Mouse (Mus musculus) left cerebral cortex, adult 8-10 months (tissue): ENCODE measurements around the gene Isg20l2. TPM values are rescaled to one million over a fixed set of nuclear protein-coding genes. Genes with fewer than 3 reads are reported as not detected.

Experiments
- DNase-seq, 2 experiments: peaks; one replicate each; pipeline ENCODE4 v3.0.0; 2022; ENCODE audit warnings: low spot score in 2 of 2
- total RNA-seq, 4 experiments: library from RNA; stranded (reverse); gene quantifications; 2 replicates each; pipeline ENCODE4 v1.2.4; 2022

The Isg20l2 gene
- total RNA-seq, 4 experiments from 2014 or later: 13.8 to 14.5 (median 14.1) TPM

- no peak for DNase-seq
Measured at GRCm38 (mm10) chr3:87973593-87974380, 43.7 kb downstream of the Isg20l2 start.

- no peak for DNase-seq
Measured at GRCm38 (mm10) chr3:87974381-87974987, 44.4 kb downstream of the Isg20l2 start.

GRCm38 (mm10) chr3:87979493-87979892, 49.4 kb downstream of the Isg20l2 start:
- no peak for DNase-seq

- no peak for DNase-seq
Measured at GRCm38 (mm10) chr3:87980085-87980484, 50.0 kb downstream of the Isg20l2 start.

- DNase-seq: no peak
Measured at GRCm38 (mm10) chr3:87980728-87981127, 50.6 kb downstream of the Isg20l2 start.

GRCm38 (mm10) chr3:87981214-87981760, 51.2 kb downstream of the Isg20l2 start:
- DNase-seq: no peak

- DNase-seq: no peak
Measured at GRCm38 (mm10) chr3:87981894-87982835, 52.1 kb downstream of the Isg20l2 start.

- DNase-seq: no peak
Measured at GRCm38 (mm10) chr3:87982836-87983601, 52.9 kb downstream of the Isg20l2 start.

- no peak for DNase-seq
Measured at GRCm38 (mm10) chr3:87983627-87984026, 53.5 kb downstream of the Isg20l2 start.

- no peak for DNase-seq
Measured at GRCm38 (mm10) chr3:87984094-87984493, 54.0 kb downstream of the Isg20l2 start.

- no peak for DNase-seq
Measured at GRCm38 (mm10) chr3:87985505-87986320, 55.6 kb downstream of the Isg20l2 start.

- DNase-seq: peak; percentile 79 to 83
Measured at GRCm38 (mm10) chr3:87986868-87987267, 56.8 kb downstream of the Isg20l2 start.

GRCm38 (mm10) chr3:87987633-87988032, 57.5 kb downstream of the Isg20l2 start:
- DNase-seq: no peak

GRCm38 (mm10) chr3:87988068-87988467, 58.0 kb downstream of the Isg20l2 start:
- DNase-seq: no peak

GRCm38 (mm10) chr3:87989935-87990334, 59.8 kb downstream of the Isg20l2 start:
- no peak for DNase-seq

Other genes starting within 250 kb of the Isg20l2 start
- 1 to 10 TPM in 2 of 4 experiments, under 1 TPM in 2; 0.57 to 2.5 (median 1.3) TPM for gene Lrrc71, start 181.7 kb upstream of the Isg20l2 start, total RNA-seq
- 1 to 10 TPM; 1.9 to 3.0 (median 2.5) TPM for gene Ntrk1, start 135.2 kb upstream of the Isg20l2 start, total RNA-seq
- 1 to 10 TPM in 2 of 4 experiments, under 1 TPM in 2; 0.66 to 1.6 (median 1.1) TPM for gene Insrr, start 133.4 kb upstream of the Isg20l2 start, total RNA-seq
- 10 to 100 TPM in 1 of 4 experiments, 1 to 10 TPM in 3; 8.3 to 10.1 (median 9.5) TPM for gene Pear1, start 106.0 kb upstream of the Isg20l2 start, total RNA-seq
- gene Sh2d2a, start 83.6 kb upstream of the Isg20l2 start, total RNA-seq: not detected
- 10 to 100 TPM; 57.8 to 60.1 (median 58.8) TPM for gene Prcc, start 44.7 kb upstream of the Isg20l2 start, total RNA-seq
- gene Hdgf, start 24.0 kb upstream of the Isg20l2 start, total RNA-seq: 100 to 1,000 TPM; 144 to 158 (median 146) TPM
- gene Mrpl24, start 10.8 kb upstream of the Isg20l2 start, total RNA-seq: 10 to 100 TPM; 49.9 to 59.6 (median 50.5) TPM
- gene Rrnad1, start 403 bp downstream of the Isg20l2 start, total RNA-seq: 10 to 100 TPM; 17.4 to 23.4 (median 20.6) TPM
- gene Crabp2, start 18.4 kb downstream of the Isg20l2 start, total RNA-seq: 1 to 10 TPM; 4.9 to 6.5 (median 5.9) TPM
- gene Nes, start 40.8 kb downstream of the Isg20l2 start, total RNA-seq: 1 to 10 TPM; 4.0 to 5.5 (median 5.2) TPM
- 100 to 1,000 TPM; 230 to 238 (median 233) TPM for gene Bcan, start 69.9 kb downstream of the Isg20l2 start, total RNA-seq
- gene Hapln2, start 97.3 kb downstream of the Isg20l2 start, total RNA-seq: 10 to 100 TPM; 23.0 to 35.7 (median 32.1) TPM
- gene Gpatch4, start 112.8 kb downstream of the Isg20l2 start, total RNA-seq: 10 to 100 TPM; 16.7 to 19.5 (median 18.1) TPM
- gene Naxe, start 128.2 kb downstream of the Isg20l2 start, total RNA-seq: 10 to 100 TPM; 75.8 to 85.5 (median 78.9) TPM
- not detected for gene Ttc24, start 148.0 kb downstream of the Isg20l2 start, total RNA-seq
- gene Iqgap3, start 151.7 kb downstream of the Isg20l2 start, total RNA-seq: 1 to 10 TPM in 1 of 4 experiments, under 1 TPM in 3; 0.28 to 1.2 (median 0.61) TPM
- gene Mef2d, start 212.1 kb downstream of the Isg20l2 start, total RNA-seq: 100 to 1,000 TPM; 190 to 208 (median 194) TPM